Mouse (Mus musculus): Measurements from ENCODE around the gene Tsen54. TPM values are rescaled to one million over a fixed set of nuclear protein-coding genes. Genes with fewer than 3 reads are reported as not detected.

Gene Tsen54
- total RNA-seq, 2 experiments from 2014 or later: 16.1 to 22.3 TPM

- DNase-seq (ENCODE audit: low spot score in 2 of 2): no peak
Observed at GRCm38 (mm10) chr11:115800981-115801380, 13.5 kb upstream of the Tsen54 start.

- DNase-seq (ENCODE audit: low spot score in 2 of 2): no peak
Observed at GRCm38 (mm10) chr11:115803072-115803709, 11.3 kb upstream of the Tsen54 start.

- no peak for DNase-seq (ENCODE audit: low spot score in 2 of 2)
Observed at GRCm38 (mm10) chr11:115805005-115805404, 9.5 kb upstream of the Tsen54 start.

- DNase-seq (ENCODE audit: low spot score in 2 of 2): no peak
Observed at GRCm38 (mm10) chr11:115806154-115806553, 8.4 kb upstream of the Tsen54 start.

- DNase-seq (ENCODE audit: low spot score in 2 of 2): peak in 1 of 2 experiments; percentile 55
Observed at GRCm38 (mm10) chr11:115807306-115807705, 7.2 kb upstream of the Tsen54 start.

GRCm38 (mm10) chr11:115807971-115808370, 6.6 kb upstream of the Tsen54 start:
- DNase-seq (ENCODE audit: low spot score in 2 of 2): no peak

- peak in 1 of 2 experiments; percentile 49 for DNase-seq (ENCODE audit: low spot score in 2 of 2)
Observed at GRCm38 (mm10) chr11:115808696-115809310, 5.7 kb upstream of the Tsen54 start.

GRCm38 (mm10) chr11:115809311-115809781, 5.2 kb upstream of the Tsen54 start:
- DNase-seq (ENCODE audit: low spot score in 2 of 2): no peak

- no peak for DNase-seq (ENCODE audit: low spot score in 2 of 2)
Observed at GRCm38 (mm10) chr11:115810377-115810776, 4.1 kb upstream of the Tsen54 start.

GRCm38 (mm10) chr11:115811381-115812093, 3.0 kb upstream of the Tsen54 start:
- no peak for DNase-seq (ENCODE audit: low spot score in 2 of 2)

GRCm38 (mm10) chr11:115812095-115812494, 2.4 kb upstream of the Tsen54 start:
- peak in 1 of 2 experiments; percentile 38 for DNase-seq (ENCODE audit: low spot score in 2 of 2)

- peak in 1 of 2 experiments; percentile 47 for DNase-seq (ENCODE audit: low spot score in 2 of 2)
Observed at GRCm38 (mm10) chr11:115812533-115813420, 1.7 kb upstream of the Tsen54 start.

GRCm38 (mm10) chr11:115813507-115814296, 822 bp upstream of the Tsen54 start, which contains the start of gene Caskin2:
Gene Caskin2, minus strand, starts transcription at chr11:115813639.
- DNase-seq (ENCODE audit: low spot score in 2 of 2): peak; percentile 96 to 97

- no peak for DNase-seq (ENCODE audit: low spot score in 2 of 2)
Observed at GRCm38 (mm10) chr11:115817331-115817730, 2.8 kb downstream of the Tsen54 start.

- DNase-seq (ENCODE audit: low spot score in 2 of 2): no peak
Observed at GRCm38 (mm10) chr11:115819915-115820623, 5.5 kb downstream of the Tsen54 start.

- DNase-seq (ENCODE audit: low spot score in 2 of 2): no peak
Observed at GRCm38 (mm10) chr11:115821001-115821400, 6.5 kb downstream of the Tsen54 start.

GRCm38 (mm10) chr11:115823774-115824740, 9.5 kb downstream of the Tsen54 start, which contains the start of gene Llgl2:
Gene Llgl2, plus strand, starts transcription at chr11:115824049.
- peak in 1 of 2 experiments; percentile 61 for DNase-seq (ENCODE audit: low spot score in 2 of 2)

GRCm38 (mm10) chr11:115824813-115825212, 10.3 kb downstream of the Tsen54 start:
- DNase-seq (ENCODE audit: low spot score in 2 of 2): no peak
